Mouse (Mus musculus): Measurements from ENCODE around the gene Kctd13. TPM values are rescaled to one million over a fixed set of nuclear protein-coding genes. Genes with fewer than 3 reads are reported as not detected.
A peak's percentile ranks its signal among the peaks of the same experiment; 100 is the strongest.

Gene Kctd13
- total RNA-seq, 2 experiments from 2014 or later, result 7.4 to 7.5 TPM

GRCm38 (mm10) chr7:126982054-126982453, 53.4 kb downstream of the Kctd13 start:
- DNase-seq, result no peak

- DNase-seq, result no peak
Measured at GRCm38 (mm10) chr7:126983113-126983512, 54.4 kb downstream of the Kctd13 start.

GRCm38 (mm10) chr7:126984667-126985444, 56.2 kb downstream of the Kctd13 start:
- no peak for DNase-seq

GRCm38 (mm10) chr7:126986319-126986718, 57.6 kb downstream of the Kctd13 start:
- DNase-seq, result peak; percentile 41 to 50

GRCm38 (mm10) chr7:126988816-126989215, 60.1 kb downstream of the Kctd13 start:
- no peak for DNase-seq

Other genes starting within 250 kb of the Kctd13 start
- 10 to 100 TPM; 60.1 to 60.4 TPM for gene Bola2, start 233.5 kb upstream of the Kctd13 start, total RNA-seq (2021)
- gene Slx1b, start 233.1 kb upstream of the Kctd13 start, total RNA-seq (2021), result 1 to 10 TPM; 3.7 to 4.1 TPM
- 10 to 100 TPM in 1 of 2 experiments, 1 to 10 TPM in 1; 9.3 to 28.6 TPM for gene Coro1a, start 221.1 kb upstream of the Kctd13 start, total RNA-seq (2021)
- 10 to 100 TPM; 37.2 to 46.7 TPM for gene Mapk3, start 169.3 kb upstream of the Kctd13 start, total RNA-seq (2021)
- gene Gdpd3, start 162.5 kb upstream of the Kctd13 start, total RNA-seq (2021), result 1 to 10 TPM in 1 of 2 experiments, under 1 TPM in 1; 0.27 to 1.6 TPM
- gene Ypel3, start 151.9 kb upstream of the Kctd13 start, total RNA-seq (2021), result 10 to 100 TPM; 43.4 to 73.3 TPM
- under 1 TPM; 0.27 to 0.64 TPM for gene Tbx6, start 147.4 kb upstream of the Kctd13 start, total RNA-seq (2021)
- 10 to 100 TPM; 35.6 to 39.0 TPM for gene Ppp4c, start 136.4 kb upstream of the Kctd13 start, total RNA-seq (2021)
- 1 to 10 TPM; 8.4 to 8.6 TPM for gene Fam57b, start 131.2 kb upstream of the Kctd13 start, total RNA-seq (2021)
- gene 4930451I11Rik, start 97.2 kb upstream of the Kctd13 start, total RNA-seq (2021), result not detected
- gene Doc2a, start 81.5 kb upstream of the Kctd13 start, total RNA-seq (2021), result not detected
- gene Hirip3, start 66.9 kb upstream of the Kctd13 start, total RNA-seq (2021), result 1 to 10 TPM; 5.0 to 6.4 TPM
- 10 to 100 TPM; 17.2 to 19.1 TPM for gene Ino80e, start 66.5 kb upstream of the Kctd13 start, total RNA-seq (2021)
- gene Taok2, start 44.2 kb upstream of the Kctd13 start, total RNA-seq (2021), result 10 to 100 TPM; 35.6 to 38.4 TPM
- 10 to 100 TPM; 10.4 to 10.6 TPM for gene Tmem219, start 6.0 kb upstream of the Kctd13 start, total RNA-seq (2021)
- gene Asphd1, start 20.7 kb downstream of the Kctd13 start, total RNA-seq (2021), result not detected
- 1 to 10 TPM; 5.5 to 6.2 TPM for gene Sez6l2, start 21.7 kb downstream of the Kctd13 start, total RNA-seq (2021)
- gene Cdipt, start 47.0 kb downstream of the Kctd13 start, total RNA-seq (2021), result 10 to 100 TPM; 43.2 to 45.2 TPM
- gene Cdiptos, start 47.2 kb downstream of the Kctd13 start, total RNA-seq (2021), result under 1 TPM in 1 of 2 experiments, not detected in 1; 0.59 TPM
- 10 to 100 TPM; 59.9 to 68.7 TPM for gene Mvp, start 85.7 kb downstream of the Kctd13 start, total RNA-seq (2021)
- gene Pagr1b, start 87.6 kb downstream of the Kctd13 start, total RNA-seq (2021), result not detected
- gene Pagr1a, start 88.5 kb downstream of the Kctd13 start, total RNA-seq (2021), result 10 to 100 TPM in 1 of 2 experiments, 1 to 10 TPM in 1; 8.3 to 10.7 TPM
- gene Gm42742, start 92.2 kb downstream of the Kctd13 start, total RNA-seq (2021), result 10 to 100 TPM; 24.6 to 27.3 TPM
- under 1 TPM in 1 of 2 experiments, not detected in 1; 0.80 TPM for gene Prrt2, start 92.3 kb downstream of the Kctd13 start, total RNA-seq (2021)
- 10 to 100 TPM; 55.3 to 57.3 TPM for gene Maz, start 98.2 kb downstream of the Kctd13 start, total RNA-seq (2021)
- gene Kif22, start 113.6 kb downstream of the Kctd13 start, total RNA-seq (2021), result 1 to 10 TPM in 1 of 2 experiments, under 1 TPM in 1; 0.93 to 1.0 TPM
- not detected for gene Zg16, start 158.4 kb downstream of the Kctd13 start, total RNA-seq (2021)
- 1 to 10 TPM; 1.3 to 2.9 TPM for gene AI467606, start 162.5 kb downstream of the Kctd13 start, total RNA-seq (2021)
- gene Qprt, start 193.3 kb downstream of the Kctd13 start, total RNA-seq (2021), result under 1 TPM in 1 of 2 experiments, not detected in 1; 0.49 TPM
- gene Spn, start 208.9 kb downstream of the Kctd13 start, total RNA-seq (2021), result 1 to 10 TPM in 1 of 2 experiments, under 1 TPM in 1; 0.55 to 2.6 TPM